Mouse (Mus musculus): ENCODE data around the gene Usp2. TPM values are rescaled to one million over a fixed set of nuclear protein-coding genes. Genes with fewer than 3 reads are reported as not detected.

Gene Usp2
- polyA plus RNA-seq, 1 experiment from 2014 or later, result 29.4 TPM

DNA sequence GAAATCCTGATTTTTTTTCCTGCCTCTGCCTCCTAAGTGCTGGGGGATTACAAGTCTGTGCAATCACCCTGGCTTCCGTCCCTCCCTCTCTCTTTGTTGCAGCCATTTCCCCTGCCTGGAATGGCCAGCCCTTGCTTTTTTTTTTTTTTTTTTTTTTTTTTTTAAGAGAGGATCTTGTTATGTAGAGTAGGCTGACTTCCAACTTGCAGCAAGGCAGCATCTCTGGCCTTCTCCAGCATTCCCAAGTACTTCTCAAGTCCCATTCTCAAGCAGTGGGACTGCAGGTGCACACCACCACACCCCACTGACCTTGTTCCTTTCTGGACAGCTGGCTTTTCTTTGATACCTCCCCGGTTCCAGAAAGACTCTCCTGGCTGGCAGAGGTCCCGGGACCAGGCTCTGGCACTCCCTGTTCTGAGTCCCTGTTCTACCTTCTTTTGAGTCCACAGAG lies 60.6 kb downstream of the Usp2 start:
- Histone ChIP-seq H3K27ac (ENCODE audit: low read depth, low read length) (peak overlapping the region; percentile 24; the same call in 1 of the 2 replicates), H3K4me2 (replicated peaks; ENCODE audit: low read depth, low read length) (no peak overlapping the region), H3K4me3 (ENCODE audit: low read length) (no peak overlapping the region), H3K4me1 (ENCODE audit: control insufficient read depth, insufficient read depth, low read length) (peaks cover 43% of the 10 kb centered on the region), H3K36me3 (ENCODE audit: control insufficient read depth, insufficient read depth, low read length) (no peaks in the 10 kb centered on the region), H3K9ac (ENCODE audit: low read depth, low read length) (no peak overlapping the region), H3K9me3 (ENCODE audit: control insufficient read depth, low read length) (no peaks in the 10 kb centered on the region), H3K27me3 (ENCODE audit: control insufficient read depth, insufficient read depth, low read length) (no peaks in the 10 kb centered on the region)
- no peak for ATAC-seq (ENCODE audit: low FRiP score, low TSS enrichment)
- WGBS, result 48% methylated on average over 3 of the region's 3 CpGs

DNA sequence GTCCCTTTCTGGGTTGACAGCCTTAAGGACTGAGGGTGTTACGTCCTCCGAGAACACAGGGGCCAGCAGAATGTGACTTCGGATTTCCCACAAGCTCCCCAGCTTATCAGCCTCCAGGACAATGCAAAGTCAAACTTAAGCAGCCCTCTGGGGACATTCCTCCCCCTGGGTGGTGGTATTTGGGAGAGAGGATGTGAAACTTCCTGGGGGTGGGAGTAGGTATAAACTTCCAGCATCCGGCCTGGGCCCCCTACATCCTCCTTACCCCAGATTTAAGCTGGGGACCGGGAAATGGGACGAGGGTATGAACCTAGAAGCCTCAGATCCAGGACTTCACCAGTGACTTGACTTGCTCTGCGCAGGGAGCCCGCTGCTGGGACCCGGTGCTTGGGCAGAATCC lies 62.8 kb downstream of the Usp2 start:
- Histone ChIP-seq H3K4me2 (replicated peaks; ENCODE audit: low read depth, low read length) (peak overlapping the region; percentile 64), H3K27me3 (ENCODE audit: control insufficient read depth, insufficient read depth, low read length) (no peaks in the 10 kb centered on the region), H3K9ac (ENCODE audit: low read depth, low read length) (peak overlapping the region; percentile 52), H3K36me3 (ENCODE audit: control insufficient read depth, insufficient read depth, low read length) (no peaks in the 10 kb centered on the region), H3K4me1 (ENCODE audit: control insufficient read depth, insufficient read depth, low read length) (peaks cover 56% of the 10 kb centered on the region), H3K27ac (ENCODE audit: low read depth, low read length) (peak overlapping the region; percentile 88), H3K4me3 (ENCODE audit: low read length) (peak overlapping the region; percentile 36), H3K9me3 (ENCODE audit: control insufficient read depth, low read length) (no peaks in the 10 kb centered on the region)
- 8% methylated on average over 9 of the region's 9 CpGs for WGBS
- no peak for ATAC-seq (ENCODE audit: low FRiP score, low TSS enrichment)

DNA sequence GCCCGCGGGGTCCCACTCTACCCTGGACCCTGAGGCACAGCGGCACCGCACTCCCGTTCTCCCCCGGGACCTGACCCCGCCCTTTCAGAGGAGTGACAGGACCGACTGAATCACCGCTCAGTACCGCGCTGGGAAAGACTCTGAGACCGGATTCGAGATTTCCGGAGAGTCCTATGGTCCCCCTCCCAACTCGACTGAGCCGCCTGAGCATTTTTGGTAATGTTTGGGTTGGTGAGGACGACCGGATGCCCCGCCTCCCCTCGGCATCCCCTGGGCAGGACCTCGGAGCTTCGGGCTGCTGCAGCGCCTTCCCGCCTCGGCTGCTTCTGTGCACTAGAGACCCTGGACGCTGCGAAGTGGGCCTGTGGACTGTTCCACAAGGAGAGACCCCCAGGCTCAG lies 63.2 kb downstream of the Usp2 start:
- peaks cover 52% of the 10 kb centered on the region for H3K4me1 ChIP-seq (ENCODE audit: control insufficient read depth, insufficient read depth, low read length)
- WGBS, result under 1% methylated on average over 27 of the region's 27 CpGs
- peak overlapping the region; percentile 36 for H3K4me3 ChIP-seq (ENCODE audit: low read length)
- no peaks in the 10 kb centered on the region for H3K36me3 ChIP-seq (ENCODE audit: control insufficient read depth, insufficient read depth, low read length)
- H3K27ac ChIP-seq (ENCODE audit: low read depth, low read length), result peak overlapping the region; percentile 88
- H3K9ac ChIP-seq (ENCODE audit: low read depth, low read length), result peak overlapping the region; percentile 52
- H3K27me3 ChIP-seq (ENCODE audit: control insufficient read depth, insufficient read depth, low read length), result no peaks in the 10 kb centered on the region
- ATAC-seq (ENCODE audit: low FRiP score, low TSS enrichment), result peak; percentile 44
- peak overlapping the region; percentile 64 for H3K4me2 ChIP-seq (replicated peaks; ENCODE audit: low read depth, low read length)
- H3K9me3 ChIP-seq (ENCODE audit: control insufficient read depth, low read length), result no peaks in the 10 kb centered on the region

DNA sequence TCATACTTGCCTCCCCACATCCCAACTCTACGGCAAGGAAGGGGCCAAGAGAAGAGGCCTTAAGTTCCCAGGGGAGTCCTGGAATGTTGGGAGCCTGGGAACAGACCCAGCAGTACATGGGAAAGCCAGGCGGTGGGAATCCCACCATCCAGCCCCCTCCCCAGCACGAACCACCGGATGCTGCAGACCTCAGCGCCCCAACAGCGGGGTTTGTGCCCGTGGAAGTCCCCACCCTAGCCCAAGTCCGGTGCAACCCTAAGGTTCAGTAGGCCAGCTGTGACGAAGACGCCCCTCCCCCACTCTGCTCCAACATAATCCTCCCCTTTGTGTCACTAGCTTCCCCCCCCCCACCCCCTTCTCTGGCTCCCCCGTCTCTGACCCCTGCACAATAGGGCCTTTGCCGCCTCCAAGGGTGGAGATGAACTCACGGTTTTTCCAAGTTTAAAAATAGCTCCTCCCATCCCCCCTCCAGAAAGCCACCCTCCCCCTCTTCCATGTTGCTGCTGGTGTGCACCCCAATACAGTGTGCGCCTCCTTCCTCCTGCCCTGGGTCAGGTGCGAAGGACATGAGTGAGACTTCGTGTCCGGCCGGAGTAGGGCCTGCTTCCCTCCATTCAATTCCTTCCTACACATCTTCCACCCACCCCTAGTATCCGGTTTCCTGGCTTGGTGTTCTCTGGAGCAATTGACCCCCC lies 63.9 kb downstream of the Usp2 start:
- no peaks in the 10 kb centered on the region for H3K9me3 ChIP-seq (ENCODE audit: control insufficient read depth, low read length)
- 0 out of 2 replicates have a peak overlapping the region, but pooled peaks have one; percentile 31 for H3K9ac ChIP-seq (ENCODE audit: low read depth, low read length)
- no peaks in the 10 kb centered on the region for H3K27me3 ChIP-seq (ENCODE audit: control insufficient read depth, insufficient read depth, low read length)
- H3K4me1 ChIP-seq (ENCODE audit: control insufficient read depth, insufficient read depth, low read length), result peaks cover 51% of the 10 kb centered on the region
- H3K4me3 ChIP-seq (ENCODE audit: low read length), result peak overlapping the region; percentile 36; the same call in 1 of the 2 replicates
- H3K36me3 ChIP-seq (ENCODE audit: control insufficient read depth, insufficient read depth, low read length), result no peaks in the 10 kb centered on the region
- peak overlapping the region; percentile 64 for H3K4me2 ChIP-seq (replicated peaks; ENCODE audit: low read depth, low read length)
- peak overlapping the region; percentile 88 for H3K27ac ChIP-seq (ENCODE audit: low read depth, low read length)
- WGBS, result 13% methylated on average over 17 of the region's 19 CpGs
- peak; percentile 36 for ATAC-seq (ENCODE audit: low FRiP score, low TSS enrichment)

DNA sequence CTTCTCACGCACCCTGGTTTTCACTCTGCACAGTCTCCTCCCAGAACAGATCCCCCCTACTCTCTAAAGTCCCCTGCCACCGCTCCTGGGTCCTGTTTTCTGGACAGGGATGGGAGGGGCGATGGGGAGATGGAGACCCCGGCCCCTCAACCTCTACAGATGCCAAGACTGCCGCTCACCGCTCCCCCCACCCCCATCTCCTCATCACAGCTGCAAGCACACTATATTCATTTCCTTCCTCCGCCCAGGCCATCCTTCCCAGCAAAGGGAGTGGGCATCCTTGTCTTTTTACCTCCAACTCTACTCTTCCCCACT lies 64.4 kb downstream of the Usp2 start:
- WGBS, result 39% methylated on average over 7 of the region's 7 CpGs
- Histone ChIP-seq H3K36me3 (ENCODE audit: control insufficient read depth, insufficient read depth, low read length) (no peaks in the 10 kb centered on the region), H3K4me1 (ENCODE audit: control insufficient read depth, insufficient read depth, low read length) (peaks cover 48% of the 10 kb centered on the region), H3K9ac (ENCODE audit: low read depth, low read length) (no peak overlapping the region), H3K27me3 (ENCODE audit: control insufficient read depth, insufficient read depth, low read length) (no peaks in the 10 kb centered on the region), H3K9me3 (ENCODE audit: control insufficient read depth, low read length) (no peaks in the 10 kb centered on the region), H3K27ac (ENCODE audit: low read depth, low read length) (peak overlapping the region; percentile 88; the same call in 1 of the 2 replicates), H3K4me3 (ENCODE audit: low read length) (no peak overlapping the region), H3K4me2 (replicated peaks; ENCODE audit: low read depth, low read length) (no peak overlapping the region)
- 0 out of 2 replicates have a peak, but pooled peaks have one; percentile 1 for ATAC-seq (ENCODE audit: low FRiP score, low TSS enrichment)

DNA sequence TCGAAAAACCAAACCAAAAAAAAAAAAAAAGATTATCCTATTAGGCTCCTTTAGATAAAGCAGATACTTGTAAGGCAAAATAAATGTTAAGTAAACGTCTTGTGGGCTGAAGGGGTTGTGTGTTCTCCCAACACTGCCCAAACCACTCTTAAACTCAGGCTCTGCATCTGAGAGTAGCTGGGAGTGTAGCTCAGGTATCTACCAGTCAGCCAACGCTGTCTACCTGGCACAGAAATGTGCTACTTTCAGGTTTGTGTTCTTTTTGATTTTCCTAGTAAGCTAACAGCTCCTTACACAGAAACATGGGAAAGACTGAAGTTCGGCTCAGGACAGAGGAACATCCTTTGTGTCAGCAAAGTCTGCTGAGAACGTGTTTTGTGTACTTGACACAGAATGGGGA lies 65.4 kb downstream of the Usp2 start:
- Histone ChIP-seq H3K4me3 (ENCODE audit: low read length) (no peak overlapping the region), H3K9me3 (ENCODE audit: control insufficient read depth, low read length) (no peaks in the 10 kb centered on the region), H3K27ac (ENCODE audit: low read depth, low read length) (peak overlapping the region; percentile 88; the same call in 1 of the 2 replicates), H3K4me1 (ENCODE audit: control insufficient read depth, insufficient read depth, low read length) (peaks cover 46% of the 10 kb centered on the region), H3K9ac (ENCODE audit: low read depth, low read length) (no peak overlapping the region), H3K4me2 (replicated peaks; ENCODE audit: low read depth, low read length) (no peak overlapping the region), H3K36me3 (ENCODE audit: control insufficient read depth, insufficient read depth, low read length) (no peaks in the 10 kb centered on the region), H3K27me3 (ENCODE audit: control insufficient read depth, insufficient read depth, low read length) (no peaks in the 10 kb centered on the region)
- 71% methylated on average over 5 of the region's 5 CpGs for WGBS
- no peak for ATAC-seq (ENCODE audit: low FRiP score, low TSS enrichment)

DNA sequence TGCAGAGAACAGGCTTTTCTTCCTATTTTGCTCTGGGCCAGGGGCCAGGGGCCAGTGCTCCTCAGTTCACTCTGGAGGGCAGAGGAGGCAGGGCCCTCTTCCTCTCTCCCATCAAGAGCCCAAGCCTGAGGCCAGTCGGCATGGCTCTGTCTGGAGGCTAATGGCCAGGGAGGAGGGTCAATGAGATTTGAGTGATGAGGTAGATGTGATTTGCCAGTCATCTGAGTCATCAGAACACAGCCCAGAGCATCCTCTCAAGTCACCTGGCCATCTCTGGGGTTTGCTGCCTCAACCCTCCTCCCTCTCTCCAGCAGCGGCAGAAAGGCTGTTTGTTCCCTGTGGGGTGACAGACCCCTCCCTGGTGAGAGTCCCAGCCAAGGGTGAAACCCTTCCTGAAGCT lies 66.5 kb downstream of the Usp2 start:
- H3K27ac ChIP-seq (ENCODE audit: low read depth, low read length), result peak overlapping the region; percentile 78
- ATAC-seq (ENCODE audit: low FRiP score, low TSS enrichment), result no peak
- H3K9ac ChIP-seq (ENCODE audit: low read depth, low read length), result no peak overlapping the region; the same call in 1 of the 2 replicates
- WGBS, result 10% methylated on average over 2 of the region's 2 CpGs
- H3K4me3 ChIP-seq (ENCODE audit: low read length), result peak overlapping the region; percentile 61; the same call in 1 of the 2 replicates
- H3K27me3 ChIP-seq (ENCODE audit: control insufficient read depth, insufficient read depth, low read length), result no peaks in the 10 kb centered on the region
- H3K4me2 ChIP-seq (replicated peaks; ENCODE audit: low read depth, low read length), result peak overlapping the region; percentile 80
- no peaks in the 10 kb centered on the region for H3K9me3 ChIP-seq (ENCODE audit: control insufficient read depth, low read length)
- no peaks in the 10 kb centered on the region for H3K36me3 ChIP-seq (ENCODE audit: control insufficient read depth, insufficient read depth, low read length)
- H3K4me1 ChIP-seq (ENCODE audit: control insufficient read depth, insufficient read depth, low read length), result peaks cover 46% of the 10 kb centered on the region

DNA sequence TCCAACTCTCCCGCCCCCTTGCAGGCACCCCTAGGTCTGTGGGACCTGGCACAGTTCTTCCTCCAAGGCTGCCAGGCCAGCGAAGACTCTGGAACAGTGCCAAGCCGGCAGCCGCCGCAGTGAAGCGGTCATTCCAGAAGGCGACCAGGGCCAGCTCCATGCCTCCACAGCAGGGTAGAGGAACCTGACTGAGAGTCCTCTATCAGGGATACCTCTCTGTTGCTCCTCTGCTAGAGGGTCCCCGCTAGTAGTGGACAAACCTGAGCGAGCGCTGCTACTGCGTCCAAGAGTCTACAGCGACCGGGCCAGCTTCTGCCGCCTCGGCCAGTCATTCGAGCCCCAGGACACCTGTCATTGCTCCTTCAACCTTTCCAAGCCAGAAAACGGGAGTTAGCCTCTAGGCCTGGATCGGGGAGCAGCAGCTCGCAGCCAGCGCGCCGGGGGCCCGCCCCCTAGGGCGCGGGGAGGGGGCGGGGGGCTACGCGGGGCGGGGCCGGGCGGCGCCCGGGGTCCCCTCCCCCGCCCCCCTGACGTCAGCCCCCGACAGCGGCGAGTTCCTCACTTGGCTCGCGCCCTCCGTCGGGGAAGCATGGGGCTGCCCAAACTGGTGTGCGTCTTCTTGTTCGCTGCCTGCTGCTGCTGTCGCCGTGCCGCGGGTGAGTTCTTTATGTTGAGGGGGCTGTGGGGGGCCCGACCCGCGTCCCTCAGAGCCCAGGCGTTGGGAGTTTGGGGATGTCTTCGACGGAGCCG lies 67.5 kb downstream of the Usp2 start, which contains the start of gene Mcam:
Gene Mcam, plus strand, starts transcription at position 369 of the 750 bp plus-strand sequence.
- peak within 1 kb of the TSS; percentile 62 for H3K9ac ChIP-seq (ENCODE audit: low read depth, low read length)
- peak within 1 kb of the TSS; percentile 61 for H3K4me3 ChIP-seq (ENCODE audit: low read length)
- under 1% methylated on average over 39 of the region's 55 CpGs for WGBS
- peaks cover 5% of the 10 kb centered on the region for H3K36me3 ChIP-seq (ENCODE audit: control insufficient read depth, insufficient read depth, low read length)
- peak within 1 kb of the TSS; percentile 80 for H3K4me2 ChIP-seq (replicated peaks; ENCODE audit: low read depth, low read length)
- peak; percentile 21 for ATAC-seq (ENCODE audit: low FRiP score, low TSS enrichment)
- H3K4me1 ChIP-seq (ENCODE audit: control insufficient read depth, insufficient read depth, low read length), result peaks cover 39% of the 10 kb centered on the region
- H3K27me3 ChIP-seq (ENCODE audit: control insufficient read depth, insufficient read depth, low read length), result no peaks in the 10 kb centered on the region
- no peaks in the 10 kb centered on the region for H3K9me3 ChIP-seq (ENCODE audit: control insufficient read depth, low read length)
- H3K27ac ChIP-seq (ENCODE audit: low read depth, low read length), result peak within 1 kb of the TSS; percentile 78

All from kidney, embryonic 14.5 days (tissue).